Mouse (Mus musculus): ENCODE data around the gene H2-Q1. TPM values are rescaled to one million over a fixed set of nuclear protein-coding genes. Genes with fewer than 3 reads are reported as not detected.
"Not testable (repeated sequence)": the region's sequence is repeated elsewhere in the genome, so short reads cannot be mapped to it uniquely, and the experiment has no call there.

Gene H2-Q1
- polyA plus RNA-seq, 1 experiment, result 0.80 TPM

DNA sequence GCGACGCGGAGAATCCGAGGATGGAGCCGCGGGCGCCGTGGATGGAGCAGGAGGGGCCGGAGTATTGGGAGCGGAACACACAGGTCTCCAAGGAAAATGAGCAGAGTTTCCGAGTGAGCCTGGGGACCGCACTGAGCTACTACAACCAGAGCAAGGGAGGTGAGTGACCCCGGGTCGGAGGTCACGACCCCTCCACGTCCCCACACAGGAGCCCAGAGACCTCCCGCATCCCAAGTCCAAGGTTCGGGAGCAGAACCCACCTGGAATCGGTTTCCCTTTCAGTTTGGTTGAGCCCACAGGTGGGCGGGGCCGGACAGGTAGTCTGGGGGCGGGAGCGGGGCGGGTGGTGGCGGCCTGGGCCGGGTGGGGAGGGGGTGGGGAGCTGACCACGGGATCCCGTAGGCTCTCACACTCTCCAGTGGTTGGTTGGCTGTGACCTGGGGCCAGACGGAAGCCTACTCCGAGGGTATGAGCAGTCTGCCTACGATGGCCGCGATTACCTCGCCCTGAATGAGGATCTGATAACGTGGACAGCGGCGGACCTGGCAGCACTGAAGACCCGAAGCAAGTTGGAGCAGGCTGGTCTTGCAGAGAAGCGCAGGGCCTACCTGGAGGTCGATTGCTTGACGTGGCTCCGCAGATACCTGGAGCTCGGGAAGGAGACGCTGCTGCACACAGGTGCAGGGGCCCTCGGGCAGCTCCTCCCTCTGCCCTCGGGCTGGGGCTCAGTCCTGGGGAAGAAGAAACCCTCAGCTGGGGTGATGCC, 22.7 kb downstream of the H2-Q1 start:
- no peak for TF ChIP-seq POLR2A (IDR thresholded peaks at IDR 0.05; ENCODE audit: borderline replicate concordance, low read depth, low read length)
- TF ChIP-seq CTCF (IDR thresholded peaks at IDR 0.05; ENCODE audit: low read depth, low read length), result no peak
- no peaks in the 10 kb centered on the region for H3K4me1 ChIP-seq (ENCODE audit: control insufficient read depth, insufficient read depth, low read length)
- peak overlapping the region; percentile 29; the same call in 1 of the 2 replicates for H3K4me3 ChIP-seq (ENCODE audit: insufficient read depth, low read length)
- H3K27ac ChIP-seq (ENCODE audit: insufficient read depth, low read depth, low read length), result no peak overlapping the region

DNA sequence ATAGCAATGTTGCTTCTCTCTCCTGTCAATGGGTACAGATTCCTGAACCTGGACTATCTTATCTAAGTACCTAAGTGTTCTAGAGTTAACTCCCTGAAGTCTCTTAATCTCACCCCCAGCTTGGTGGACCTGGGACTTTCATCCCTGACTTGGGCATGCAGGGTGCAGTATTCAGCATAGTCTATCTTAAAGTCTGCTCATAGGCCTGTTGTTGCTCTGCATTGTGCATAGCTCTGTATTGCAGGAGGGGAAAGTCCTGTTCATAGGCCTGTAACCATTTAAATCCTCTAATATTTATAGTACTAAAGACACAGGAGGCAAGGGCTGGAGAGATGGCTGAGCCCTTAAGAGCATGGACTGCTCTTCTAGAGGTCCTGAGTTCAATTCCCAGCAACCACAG, 27.5 kb downstream of the H2-Q1 start:
- H3K4me1 ChIP-seq (ENCODE audit: control insufficient read depth, insufficient read depth, low read length); H3K4me3 ChIP-seq (ENCODE audit: insufficient read depth, low read length); H3K27ac ChIP-seq (ENCODE audit: insufficient read depth, low read depth, low read length): not testable (repeated sequence)

DNA sequence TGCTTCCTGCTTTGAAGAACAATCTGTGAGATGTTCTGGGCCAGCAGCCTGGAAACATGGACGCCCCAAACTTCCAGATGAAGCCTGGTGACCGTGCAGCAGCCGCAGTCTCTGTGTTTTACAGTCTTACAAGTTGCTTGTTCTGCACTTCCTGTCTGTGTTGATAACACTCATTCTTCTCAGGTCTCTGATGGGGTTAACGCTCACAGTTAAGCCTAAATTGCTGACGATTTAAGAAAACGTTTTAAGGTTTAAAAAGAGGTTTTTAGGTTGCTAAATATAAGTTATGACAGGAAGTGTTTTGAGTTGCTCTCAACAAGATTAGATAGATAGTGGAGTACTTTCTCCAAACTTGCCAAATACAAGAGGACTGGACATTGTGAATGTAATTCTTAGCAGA, 33.1 kb downstream of the H2-Q1 start:
- H3K4me1 ChIP-seq (ENCODE audit: control insufficient read depth, insufficient read depth, low read length); H3K4me3 ChIP-seq (ENCODE audit: insufficient read depth, low read length); H3K27ac ChIP-seq (ENCODE audit: insufficient read depth, low read depth, low read length): not testable (repeated sequence)

DNA sequence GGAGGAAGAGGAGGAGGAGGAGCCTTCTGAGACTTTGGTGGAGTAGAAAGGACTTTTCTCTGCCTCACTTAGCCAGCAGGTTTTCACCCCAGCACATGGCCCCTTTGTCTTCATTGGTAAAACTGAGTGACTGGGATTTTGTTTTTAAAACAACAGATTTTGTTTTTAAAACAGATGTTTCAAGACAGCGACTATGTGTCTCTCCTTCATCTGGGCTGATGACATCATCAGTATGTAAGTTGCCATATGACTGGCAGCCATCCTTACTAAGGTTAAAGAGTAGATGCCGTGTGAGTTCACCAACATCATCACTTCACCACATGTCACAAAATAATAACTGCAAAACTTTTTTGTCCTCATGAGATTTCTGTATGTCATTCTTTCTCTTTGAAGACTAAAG, 33.9 kb downstream of the H2-Q1 start:
- Histone ChIP-seq H3K4me1 (ENCODE audit: control insufficient read depth, insufficient read depth, low read length) (no peaks in the 10 kb centered on the region), H3K27ac (ENCODE audit: insufficient read depth, low read depth, low read length) (no peak overlapping the region), H3K4me3 (ENCODE audit: insufficient read depth, low read length) (no peak overlapping the region)
- TF ChIP-seq POLR2A (IDR thresholded peaks at IDR 0.05; ENCODE audit: borderline replicate concordance, low read depth, low read length) (no peak), CTCF (IDR thresholded peaks at IDR 0.05; ENCODE audit: low read depth, low read length) (no peak)

DNA sequence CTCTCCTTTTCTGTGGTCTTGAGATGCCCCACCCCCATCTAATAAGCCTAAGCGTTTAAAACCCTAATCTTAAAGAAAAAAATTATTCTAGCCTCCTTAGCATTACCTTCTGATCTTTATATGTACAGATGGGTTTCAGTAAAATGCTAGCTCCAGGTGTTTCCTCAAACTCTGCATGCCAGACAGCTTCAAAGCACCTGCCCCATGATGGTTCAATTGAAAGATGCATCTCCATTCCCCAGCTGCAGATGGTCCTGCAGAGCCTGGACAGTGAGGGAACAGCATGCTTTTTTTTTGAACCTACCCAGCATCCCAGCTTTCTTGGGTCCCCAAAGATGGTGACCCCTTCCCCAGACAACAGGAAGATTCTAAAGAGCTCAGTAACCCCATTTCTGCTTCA, 36.9 kb downstream of the H2-Q1 start:
- no peak overlapping the region for H3K27ac ChIP-seq (ENCODE audit: insufficient read depth, low read depth, low read length)
- no peak for TF ChIP-seq CTCF (IDR thresholded peaks at IDR 0.05; ENCODE audit: low read depth, low read length)

DNA sequence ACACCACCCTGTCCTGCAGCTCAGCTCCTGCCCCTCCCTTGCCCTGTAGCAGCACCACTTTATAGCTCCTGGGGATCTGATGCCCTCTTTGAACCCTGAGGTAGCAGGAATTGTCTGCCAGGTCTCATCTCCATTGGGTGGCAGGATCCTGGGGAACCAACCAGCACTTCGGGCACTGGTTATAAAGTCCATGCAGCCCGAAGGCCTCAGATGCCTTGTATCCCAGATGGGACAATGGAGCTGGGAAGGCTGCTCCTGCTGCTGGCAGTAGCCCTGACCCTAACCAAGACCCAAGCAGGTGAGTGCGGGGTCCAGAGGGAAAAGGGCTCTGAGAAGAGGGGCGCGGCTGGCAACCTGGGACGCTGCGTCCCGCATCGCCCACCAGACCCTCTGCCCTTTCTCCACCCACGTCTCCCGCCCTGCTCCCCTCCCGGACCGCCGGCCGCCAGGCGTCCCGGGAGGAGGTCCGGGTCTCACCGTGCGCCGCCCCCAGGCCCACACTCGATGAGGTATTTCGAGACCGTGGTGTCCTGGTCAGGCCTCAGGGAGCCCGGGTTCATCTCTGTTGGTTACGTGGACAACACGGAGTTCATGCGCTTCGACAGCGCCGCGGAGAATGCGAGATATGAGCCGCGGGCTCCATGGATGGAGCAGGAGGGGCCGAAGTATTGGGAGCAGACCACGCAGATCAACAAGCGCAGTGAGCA, 38.7 kb downstream of the H2-Q1 start:
- H3K4me3 ChIP-seq (ENCODE audit: insufficient read depth, low read length), result no peak overlapping the region
- TF ChIP-seq POLR2A (IDR thresholded peaks at IDR 0.05; ENCODE audit: borderline replicate concordance, low read depth, low read length) (no peak), CTCF (IDR thresholded peaks at IDR 0.05; ENCODE audit: low read depth, low read length) (no peak)
- H3K4me1 ChIP-seq (ENCODE audit: control insufficient read depth, insufficient read depth, low read length), result no peaks in the 10 kb centered on the region
- H3K27ac ChIP-seq (ENCODE audit: insufficient read depth, low read depth, low read length), result no peak overlapping the region

More for the DNA sequence above, 36.9 kb downstream of the H2-Q1 start:
- H3K4me3 ChIP-seq (ENCODE audit: insufficient read depth, low read length), result no peak overlapping the region
- H3K4me1 ChIP-seq (ENCODE audit: control insufficient read depth, insufficient read depth, low read length), result no peaks in the 10 kb centered on the region

DNA sequence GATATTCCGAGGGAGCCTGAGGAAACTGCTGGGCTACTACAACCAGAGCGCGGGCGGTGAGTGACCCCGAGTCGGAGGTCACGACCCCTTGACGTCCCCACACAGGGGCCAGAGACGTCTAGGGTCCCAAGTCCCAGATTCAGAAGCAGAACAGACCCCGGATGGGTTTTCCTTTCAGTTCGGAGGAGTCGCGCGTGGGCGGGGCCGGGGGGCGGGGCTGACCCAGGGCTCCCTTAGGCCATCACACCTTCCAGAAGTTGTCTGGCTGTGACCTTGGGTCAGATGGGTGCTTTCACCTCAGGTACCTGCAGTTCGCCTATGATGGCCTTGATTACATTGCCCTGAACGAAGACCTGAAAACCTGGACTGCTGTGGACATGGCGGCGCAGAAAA, 39.3 kb downstream of the H2-Q1 start:
- Histone ChIP-seq H3K4me1 (ENCODE audit: control insufficient read depth, insufficient read depth, low read length) (no peaks in the 10 kb centered on the region), H3K4me3 (ENCODE audit: insufficient read depth, low read length) (no peak overlapping the region), H3K27ac (ENCODE audit: insufficient read depth, low read depth, low read length) (no peak overlapping the region)
- no peak for TF ChIP-seq CTCF (IDR thresholded peaks at IDR 0.05; ENCODE audit: low read depth, low read length)
- TF ChIP-seq POLR2A (IDR thresholded peaks at IDR 0.05; ENCODE audit: borderline replicate concordance, low read depth, low read length), result no peak

Other genes with a start within 250 kb of the H2-Q1 start
- not detected in 2 replicates for gene Ly6g6e, start 243.5 kb upstream of the H2-Q1 start, polyA plus RNA-seq (2012; ENCODE audit: insufficient read depth, insufficient read length, missing spikeins)
- gene Ly6g6d, start 242.3 kb upstream of the H2-Q1 start, polyA plus RNA-seq (2012; ENCODE audit: insufficient read depth, insufficient read length, missing spikeins), result 1.0 TPM in 1 of 2 replicates, not detected in the other
- not detected in 2 replicates for gene Ly6g6f, start 234.8 kb upstream of the H2-Q1 start, polyA plus RNA-seq (2012; ENCODE audit: insufficient read depth, insufficient read length, missing spikeins)
- gene Abhd16a, start 231.1 kb upstream of the H2-Q1 start, polyA plus RNA-seq (2012; ENCODE audit: insufficient read depth, insufficient read length, missing spikeins), result 39.8 and 40.7 TPM in 2 replicates
- gene Ly6g5c, start 212.1 kb upstream of the H2-Q1 start, polyA plus RNA-seq (2012; ENCODE audit: insufficient read depth, insufficient read length, missing spikeins), result not detected in 2 replicates
- 0.54 and 0.92 TPM in 2 replicates for gene Ly6g5b, start 205.0 kb upstream of the H2-Q1 start, polyA plus RNA-seq (2012; ENCODE audit: insufficient read depth, insufficient read length, missing spikeins)
- 24.6 and 29.1 TPM in 2 replicates for gene Gpank1, start 198.9 kb upstream of the H2-Q1 start, polyA plus RNA-seq (2012; ENCODE audit: insufficient read depth, insufficient read length, missing spikeins)
- 136 and 143 TPM in 2 replicates for gene Csnk2b, start 198.4 kb upstream of the H2-Q1 start, polyA plus RNA-seq (2012; ENCODE audit: insufficient read depth, insufficient read length, missing spikeins)
- 29.2 and 30.4 TPM in 2 replicates for gene D17H6S53E, start 194.0 kb upstream of the H2-Q1 start, polyA plus RNA-seq (2012; ENCODE audit: insufficient read depth, insufficient read length, missing spikeins)
- gene Apom, start 188.4 kb upstream of the H2-Q1 start, polyA plus RNA-seq (2012; ENCODE audit: insufficient read depth, insufficient read length, missing spikeins), result not detected in 2 replicates
- 151 and 166 TPM in 2 replicates for gene Bag6, start 185.2 kb upstream of the H2-Q1 start, polyA plus RNA-seq (2012; ENCODE audit: insufficient read depth, insufficient read length, missing spikeins)
- 136 and 162 TPM in 2 replicates for gene Prrc2a, start 155.5 kb upstream of the H2-Q1 start, polyA plus RNA-seq (2012; ENCODE audit: insufficient read depth, insufficient read length, missing spikeins)
- 420 and 469 TPM in 2 replicates for gene Aif1, start 144.3 kb upstream of the H2-Q1 start, polyA plus RNA-seq (2012; ENCODE audit: insufficient read depth, insufficient read length, missing spikeins)
- 811 and 856 TPM in 2 replicates for gene Lst1, start 132.0 kb upstream of the H2-Q1 start, polyA plus RNA-seq (2012; ENCODE audit: insufficient read depth, insufficient read length, missing spikeins)
- not detected in 2 replicates for gene Ltb, start 126.0 kb upstream of the H2-Q1 start, polyA plus RNA-seq (2012; ENCODE audit: insufficient read depth, insufficient read length, missing spikeins)
- 11.9 and 12.8 TPM in 2 replicates for gene Tnf, start 118.4 kb upstream of the H2-Q1 start, polyA plus RNA-seq (2012; ENCODE audit: insufficient read depth, insufficient read length, missing spikeins)
- gene Lta, start 115.1 kb upstream of the H2-Q1 start, polyA plus RNA-seq (2012; ENCODE audit: insufficient read depth, insufficient read length, missing spikeins), result not detected in 2 replicates
- not detected in 2 replicates for gene Gm16181, start 99.6 kb upstream of the H2-Q1 start, polyA plus RNA-seq (2012; ENCODE audit: insufficient read depth, insufficient read length, missing spikeins)
- 11.2 and 15.1 TPM in 2 replicates for gene Atp6v1g2, start 86.7 kb upstream of the H2-Q1 start, polyA plus RNA-seq (2012; ENCODE audit: insufficient read depth, insufficient read length, missing spikeins)
- 15.5 and 15.7 TPM in 2 replicates for gene Nfkbil1, start 84.6 kb upstream of the H2-Q1 start, polyA plus RNA-seq (2012; ENCODE audit: insufficient read depth, insufficient read length, missing spikeins)
- gene Ddx39b, start 78.7 kb upstream of the H2-Q1 start, polyA plus RNA-seq (2012; ENCODE audit: insufficient read depth, insufficient read length, missing spikeins), result 164 and 169 TPM in 2 replicates
- 2,808 and 2,856 TPM in 2 replicates for gene H2-D1, start 57.7 kb upstream of the H2-Q1 start, polyA plus RNA-seq (2012; ENCODE audit: insufficient read depth, insufficient read length, missing spikeins)
- 0.91 and 1.2 TPM in 2 replicates for gene H2-Q2, start 21.8 kb downstream of the H2-Q1 start, polyA plus RNA-seq (2012; ENCODE audit: insufficient read depth, insufficient read length, missing spikeins)
- 87.8 and 102 TPM in 2 replicates for gene H2-Q4, start 59.2 kb downstream of the H2-Q1 start, polyA plus RNA-seq (2012; ENCODE audit: insufficient read depth, insufficient read length, missing spikeins)
- 3.0 and 3.4 TPM in 2 replicates for gene H2-Q6, start 104.4 kb downstream of the H2-Q1 start, polyA plus RNA-seq (2012; ENCODE audit: insufficient read depth, insufficient read length, missing spikeins)
- 15.8 and 18.3 TPM in 2 replicates for gene H2-Q7, start 118.8 kb downstream of the H2-Q1 start, polyA plus RNA-seq (2012; ENCODE audit: insufficient read depth, insufficient read length, missing spikeins)
- 5.8 TPM in 2 replicates for gene H2-Q10, start 149.7 kb downstream of the H2-Q1 start, polyA plus RNA-seq (2012; ENCODE audit: insufficient read depth, insufficient read length, missing spikeins)
- not detected in 2 replicates for gene Pou5f1, start 185.6 kb downstream of the H2-Q1 start, polyA plus RNA-seq (2012; ENCODE audit: insufficient read depth, insufficient read length, missing spikeins)
- 19.5 and 22.6 TPM in 2 replicates for gene Tcf19, start 196.4 kb downstream of the H2-Q1 start, polyA plus RNA-seq (2012; ENCODE audit: insufficient read depth, insufficient read length, missing spikeins)
- 9.8 and 12.6 TPM in 2 replicates for gene Cchcr1, start 196.7 kb downstream of the H2-Q1 start, polyA plus RNA-seq (2012; ENCODE audit: insufficient read depth, insufficient read length, missing spikeins)
- gene Psors1c2, start 212.8 kb downstream of the H2-Q1 start, polyA plus RNA-seq (2012; ENCODE audit: insufficient read depth, insufficient read length, missing spikeins), result not detected in 2 replicates
- gene Cdsn, start 231.7 kb downstream of the H2-Q1 start, polyA plus RNA-seq (2012; ENCODE audit: insufficient read depth, insufficient read length, missing spikeins), result 0.27 and 0.40 TPM in 2 replicates
- gene 2300002M23Rik, start 247.0 kb downstream of the H2-Q1 start, polyA plus RNA-seq (2012; ENCODE audit: insufficient read depth, insufficient read length, missing spikeins), result not detected in 2 replicates

Data from bone marrow macrophage, adult 2 months (primary cell).